Mouse (Mus musculus): ENCODE measurements around the gene Nuak1. TPM values are rescaled to one million over a fixed set of nuclear protein-coding genes. Genes with fewer than 3 reads are reported as not detected.

The Nuak1 gene
- polyA plus RNA-seq, 1 experiment from 2014 or later: 2.6 TPM

- H3K27ac ChIP-seq (ENCODE audit: low read length): no peak overlapping the region
- WGBS: 63% methylated on average over 4 of the region's 4 CpGs
- no peaks in the 10 kb centered on the region for H3K27me3 ChIP-seq (ENCODE audit: control insufficient read depth, insufficient read depth, low read depth, low read length)
- H3K4me1 ChIP-seq (replicated peaks; ENCODE audit: control insufficient read depth, insufficient read depth, low read length): 0 out of 2 replicates have a peak, but pooled peaks cover 3% of the 10 kb centered on the region
- ATAC-seq (ENCODE audit: low read depth): no peak
- H3K9ac ChIP-seq (ENCODE audit: low read length): no peak overlapping the region
- no peaks in the 10 kb centered on the region for H3K9me3 ChIP-seq (ENCODE audit: control insufficient read depth, low read length)
- H3K36me3 ChIP-seq (ENCODE audit: control insufficient read depth, insufficient read depth, low read length): no peaks in the 10 kb centered on the region
- no peak overlapping the region for H3K4me3 ChIP-seq (ENCODE audit: low read length)
- no peak overlapping the region for H3K4me2 ChIP-seq (ENCODE audit: low read depth, low read length)
Observed at GRCm38 (mm10) chr10:84451883-84452282, 11.5 kb upstream of the Nuak1 start.

DNA sequence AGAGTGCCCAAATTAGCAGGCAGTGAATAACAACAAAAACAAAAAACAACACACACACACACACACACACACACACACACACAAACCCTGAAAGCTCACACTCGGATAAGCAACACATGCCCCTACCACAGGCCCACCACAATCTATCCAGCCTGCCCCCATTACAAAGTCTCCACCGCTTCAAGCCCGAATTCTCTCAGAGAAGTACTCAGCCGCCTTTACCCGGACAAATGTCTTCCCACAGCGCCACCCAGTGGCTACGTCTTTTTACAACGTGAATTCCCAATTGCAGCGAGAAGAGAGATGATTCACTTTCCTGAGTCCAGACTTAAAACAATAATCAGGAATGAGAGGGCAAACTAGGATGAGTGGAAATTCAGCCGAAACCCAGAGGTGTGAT lies 10.3 kb upstream of the Nuak1 start:
- H3K4me3 ChIP-seq (ENCODE audit: low read length): no peak overlapping the region
- peak; percentile 74 for ATAC-seq (ENCODE audit: low read depth)
- no peaks in the 10 kb centered on the region for H3K36me3 ChIP-seq (ENCODE audit: control insufficient read depth, insufficient read depth, low read length)
- H3K27me3 ChIP-seq (ENCODE audit: control insufficient read depth, insufficient read depth, low read depth, low read length): no peaks in the 10 kb centered on the region
- H3K27ac ChIP-seq (ENCODE audit: low read length): no peak overlapping the region
- H3K4me1 ChIP-seq (replicated peaks; ENCODE audit: control insufficient read depth, insufficient read depth, low read length): no peaks in the 10 kb centered on the region
- H3K9me3 ChIP-seq (ENCODE audit: control insufficient read depth, low read length): no peaks in the 10 kb centered on the region
- WGBS: 1% methylated on average over 10 of the region's 10 CpGs
- H3K4me2 ChIP-seq (ENCODE audit: low read depth, low read length): no peak overlapping the region
- H3K9ac ChIP-seq (ENCODE audit: low read length): no peak overlapping the region

DNA sequence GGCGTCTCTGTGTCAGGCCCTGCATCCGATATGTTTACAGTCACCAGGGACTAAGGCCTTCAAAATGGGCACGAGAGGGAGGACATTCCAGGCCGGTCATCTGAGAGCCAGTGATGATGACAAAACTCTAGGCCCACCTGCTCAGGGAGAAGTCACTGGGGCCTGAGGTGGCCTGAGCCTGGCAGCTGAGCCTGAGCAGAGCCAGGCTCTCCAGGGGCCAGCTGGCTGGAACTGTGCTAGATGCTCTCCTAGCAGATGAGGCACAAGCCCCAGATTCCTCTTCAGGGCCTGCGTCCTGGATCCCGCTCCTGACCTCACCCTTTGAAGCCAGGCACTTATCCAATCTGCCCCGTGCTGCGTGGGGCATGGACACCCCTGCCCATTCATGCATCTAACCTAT lies 9.3 kb upstream of the Nuak1 start:
- WGBS: 73% methylated on average over 8 of the region's 8 CpGs
- Histone ChIP-seq H3K4me2 (ENCODE audit: low read depth, low read length) (no peak overlapping the region), H3K27me3 (ENCODE audit: control insufficient read depth, insufficient read depth, low read depth, low read length) (no peaks in the 10 kb centered on the region), H3K9ac (ENCODE audit: low read length) (no peak overlapping the region), H3K27ac (ENCODE audit: low read length) (no peak overlapping the region), H3K9me3 (ENCODE audit: control insufficient read depth, low read length) (no peaks in the 10 kb centered on the region), H3K4me3 (ENCODE audit: low read length) (no peak overlapping the region), H3K36me3 (ENCODE audit: control insufficient read depth, insufficient read depth, low read length) (no peaks in the 10 kb centered on the region), H3K4me1 (replicated peaks; ENCODE audit: control insufficient read depth, insufficient read depth, low read length) (no peaks in the 10 kb centered on the region)
- no peak for ATAC-seq (ENCODE audit: low read depth)

DNA sequence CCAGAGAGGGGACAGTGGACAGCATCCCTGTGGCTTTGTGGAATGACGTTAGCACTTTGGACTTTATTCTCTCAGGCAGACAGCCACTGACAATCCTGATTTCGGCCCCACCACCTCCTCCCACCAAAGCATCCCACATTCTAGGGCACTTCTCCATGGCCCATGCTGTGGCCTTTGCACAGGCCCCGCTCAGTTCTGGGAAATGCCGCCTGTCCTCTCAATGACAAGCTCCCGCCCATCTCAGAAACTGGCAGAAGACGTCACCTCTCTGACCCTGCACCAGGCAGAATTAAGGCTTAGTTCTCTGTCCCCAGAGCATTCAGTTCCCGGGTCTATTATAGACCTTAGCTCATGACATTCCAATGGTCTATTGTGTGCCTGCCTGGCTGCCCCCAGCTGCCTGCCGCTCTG lies 7.0 kb upstream of the Nuak1 start:
- Histone ChIP-seq H3K27ac (ENCODE audit: low read length) (no peak overlapping the region), H3K27me3 (ENCODE audit: control insufficient read depth, insufficient read depth, low read depth, low read length) (no peaks in the 10 kb centered on the region), H3K4me3 (ENCODE audit: low read length) (no peak overlapping the region), H3K9ac (ENCODE audit: low read length) (no peak overlapping the region), H3K4me1 (replicated peaks; ENCODE audit: control insufficient read depth, insufficient read depth, low read length) (peaks cover 1% of the 10 kb centered on the region), H3K9me3 (ENCODE audit: control insufficient read depth, low read length) (no peaks in the 10 kb centered on the region), H3K4me2 (ENCODE audit: low read depth, low read length) (no peak overlapping the region), H3K36me3 (ENCODE audit: control insufficient read depth, insufficient read depth, low read length) (no peaks in the 10 kb centered on the region)
- no peak for ATAC-seq (ENCODE audit: low read depth)
- 50% methylated on average over 8 of the region's 8 CpGs for WGBS

- no peaks in the 10 kb centered on the region for H3K27me3 ChIP-seq (ENCODE audit: control insufficient read depth, insufficient read depth, low read depth, low read length)
- H3K4me1 ChIP-seq (replicated peaks; ENCODE audit: control insufficient read depth, insufficient read depth, low read length): peaks cover 9% of the 10 kb centered on the region
- ATAC-seq (ENCODE audit: low read depth): no peak
- no peak overlapping the region for H3K4me3 ChIP-seq (ENCODE audit: low read length)
- H3K4me2 ChIP-seq (ENCODE audit: low read depth, low read length): no peak overlapping the region
- H3K9me3 ChIP-seq (ENCODE audit: control insufficient read depth, low read length): no peaks in the 10 kb centered on the region
- H3K27ac ChIP-seq (ENCODE audit: low read length): no peak overlapping the region
- 84% methylated on average over 6 of the region's 6 CpGs for WGBS
- no peaks in the 10 kb centered on the region for H3K36me3 ChIP-seq (ENCODE audit: control insufficient read depth, insufficient read depth, low read length)
- H3K9ac ChIP-seq (ENCODE audit: low read length): no peak overlapping the region
Observed at GRCm38 (mm10) chr10:84446661-84447060, 6.3 kb upstream of the Nuak1 start.

- Histone ChIP-seq H3K27me3 (ENCODE audit: control insufficient read depth, insufficient read depth, low read depth, low read length) (no peaks in the 10 kb centered on the region), H3K4me2 (ENCODE audit: low read depth, low read length) (no peak overlapping the region), H3K36me3 (ENCODE audit: control insufficient read depth, insufficient read depth, low read length) (no peaks in the 10 kb centered on the region), H3K27ac (ENCODE audit: low read length) (no peak overlapping the region), H3K4me3 (ENCODE audit: low read length) (no peak overlapping the region), H3K9ac (ENCODE audit: low read length) (no peak overlapping the region), H3K9me3 (ENCODE audit: control insufficient read depth, low read length) (no peaks in the 10 kb centered on the region), H3K4me1 (replicated peaks; ENCODE audit: control insufficient read depth, insufficient read depth, low read length) (peaks cover 15% of the 10 kb centered on the region)
- 76% methylated on average over 9 of the region's 9 CpGs for WGBS
- ATAC-seq (ENCODE audit: low read depth): no peak
Observed at GRCm38 (mm10) chr10:84444396-84444795, 4.0 kb upstream of the Nuak1 start.

- Histone ChIP-seq H3K9me3 (ENCODE audit: control insufficient read depth, low read length) (no peaks in the 10 kb centered on the region), H3K27me3 (ENCODE audit: control insufficient read depth, insufficient read depth, low read depth, low read length) (no peaks in the 10 kb centered on the region), H3K36me3 (ENCODE audit: control insufficient read depth, insufficient read depth, low read length) (no peaks in the 10 kb centered on the region), H3K4me3 (ENCODE audit: low read length) (peak overlapping the region; percentile 79), H3K9ac (ENCODE audit: low read length) (peak overlapping the region; percentile 97), H3K4me2 (ENCODE audit: low read depth, low read length) (peak overlapping the region; percentile 79), H3K4me1 (replicated peaks; ENCODE audit: control insufficient read depth, insufficient read depth, low read length) (peaks cover 21% of the 10 kb centered on the region), H3K27ac (ENCODE audit: low read length) (peak overlapping the region; percentile 96)
- 17% methylated on average over 11 of the region's 11 CpGs for WGBS
- ATAC-seq (ENCODE audit: low read depth): no peak
Observed at GRCm38 (mm10) chr10:84441846-84442245, 1.4 kb upstream of the Nuak1 start.

- Histone ChIP-seq H3K4me3 (ENCODE audit: low read length) (peak overlapping the region; percentile 79), H3K9ac (ENCODE audit: low read length) (peak overlapping the region; percentile 97), H3K9me3 (ENCODE audit: control insufficient read depth, low read length) (no peaks in the 10 kb centered on the region), H3K27ac (ENCODE audit: low read length) (peak overlapping the region; percentile 96), H3K27me3 (ENCODE audit: control insufficient read depth, insufficient read depth, low read depth, low read length) (no peaks in the 10 kb centered on the region), H3K4me1 (replicated peaks; ENCODE audit: control insufficient read depth, insufficient read depth, low read length) (peaks cover 21% of the 10 kb centered on the region), H3K4me2 (ENCODE audit: low read depth, low read length) (peak overlapping the region; percentile 79), H3K36me3 (ENCODE audit: control insufficient read depth, insufficient read depth, low read length) (no peaks in the 10 kb centered on the region)
- ATAC-seq (ENCODE audit: low read depth): no peak
- WGBS: 2% methylated on average over 7 of the region's 7 CpGs
Observed at GRCm38 (mm10) chr10:84441434-84441785, 1.0 kb upstream of the Nuak1 start.

- no peaks in the 10 kb centered on the region for H3K36me3 ChIP-seq (ENCODE audit: control insufficient read depth, insufficient read depth, low read length)
- H3K9ac ChIP-seq (ENCODE audit: low read length): peak overlapping the region; percentile 97
- H3K27me3 ChIP-seq (ENCODE audit: control insufficient read depth, insufficient read depth, low read depth, low read length): no peaks in the 10 kb centered on the region
- peak; percentile 48 for ATAC-seq (ENCODE audit: low read depth)
- peak overlapping the region; percentile 60 for H3K27ac ChIP-seq (ENCODE audit: low read length)
- 0% methylated on average over 30 of the region's 32 CpGs for WGBS
- peak overlapping the region; percentile 79 for H3K4me3 ChIP-seq (ENCODE audit: low read length)
- H3K4me2 ChIP-seq (ENCODE audit: low read depth, low read length): peak overlapping the region; percentile 79
- H3K9me3 ChIP-seq (ENCODE audit: control insufficient read depth, low read length): no peaks in the 10 kb centered on the region
- peaks cover 21% of the 10 kb centered on the region for H3K4me1 ChIP-seq (replicated peaks; ENCODE audit: control insufficient read depth, insufficient read depth, low read length)
Observed at GRCm38 (mm10) chr10:84440181-84440540, 236 bp downstream of the Nuak1 start.

DNA sequence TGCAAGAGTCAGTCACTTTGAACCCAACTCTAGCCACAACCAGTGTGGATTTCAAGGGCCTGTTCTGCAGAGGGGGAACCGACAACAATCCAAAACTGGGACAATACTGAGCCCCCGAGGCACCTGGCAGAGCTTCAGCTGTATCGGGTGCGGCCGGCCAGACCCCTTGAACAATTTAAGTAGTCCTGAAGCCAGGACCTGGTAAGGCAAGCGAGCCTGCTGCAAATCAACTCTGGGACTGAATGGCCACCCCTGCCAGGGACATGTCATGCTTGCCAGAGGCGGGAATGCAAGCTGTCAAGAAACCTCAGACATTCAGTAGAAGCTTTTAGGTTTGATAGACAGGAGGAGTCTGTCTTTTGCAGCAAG lies 1.2 kb downstream of the Nuak1 start:
- H3K9me3 ChIP-seq (ENCODE audit: control insufficient read depth, low read length): no peaks in the 10 kb centered on the region
- H3K4me2 ChIP-seq (ENCODE audit: low read depth, low read length): peak overlapping the region; percentile 79
- no peak overlapping the region for H3K27ac ChIP-seq (ENCODE audit: low read length)
- H3K4me1 ChIP-seq (replicated peaks; ENCODE audit: control insufficient read depth, insufficient read depth, low read length): peaks cover 21% of the 10 kb centered on the region
- peak overlapping the region; percentile 79 for H3K4me3 ChIP-seq (ENCODE audit: low read length)
- no peak for ATAC-seq (ENCODE audit: low read depth)
- H3K36me3 ChIP-seq (ENCODE audit: control insufficient read depth, insufficient read depth, low read length): no peaks in the 10 kb centered on the region
- H3K9ac ChIP-seq (ENCODE audit: low read length): peak overlapping the region; percentile 97
- no peaks in the 10 kb centered on the region for H3K27me3 ChIP-seq (ENCODE audit: control insufficient read depth, insufficient read depth, low read depth, low read length)
- 13% methylated on average over 7 of the region's 7 CpGs for WGBS
